Mouse (Mus musculus) liver, embryonic 15.5 days (tissue): ENCODE results near the gene Hcn1. TPM values are rescaled to one million over a fixed set of nuclear protein-coding genes. Genes with fewer than 3 reads are reported as not detected.

Experiments
- ATAC-seq: fragments of 200-750 bp; cut with Nextera tagmentation; 2 replicates; pipeline ENCODE4 v1.8.0; 2017; ENCODE audit warnings: moderate number of reproducible peaks, mild to moderate bottlenecking, moderate library complexity; ENCODE audit not compliant: insufficient read depth
- H3K27ac ChIP-seq: fragments of 300-500 bp; sonication (generic); replicated peaks from 2 replicates; pipeline ENCODE4 v1.5.1; 2015; ENCODE audit warnings: mild to moderate bottlenecking, inconsistent platforms
- H3K27me3 ChIP-seq: fragments of 300-500 bp; sonication (generic); 2 replicates; pipeline ENCODE4 v1.6.1; 2015; ENCODE audit warnings: mild to moderate bottlenecking, inconsistent platforms
- H3K36me3 ChIP-seq: fragments of 300-500 bp; sonication (generic); replicated peaks from 2 replicates; pipeline ENCODE4 v1.6.1; 2015; ENCODE audit warnings: moderate library complexity, mild to moderate bottlenecking, inconsistent platforms
- H3K4me1 ChIP-seq: fragments of 300-500 bp; sonication (generic); replicated peaks from 2 replicates; pipeline ENCODE4 v1.6.1; 2015; ENCODE audit warnings: inconsistent platforms
- H3K4me2 ChIP-seq: fragments of 300-500 bp; sonication (generic); 2 replicates; pipeline ENCODE4 v1.6.1; 2015; ENCODE audit warnings: moderate library complexity, mild to moderate bottlenecking, inconsistent platforms
- H3K4me3 ChIP-seq: fragments of 300-500 bp; sonication (generic); replicated peaks from 2 replicates; pipeline ENCODE4 v1.5.1; 2015; ENCODE audit warnings: mild to moderate bottlenecking, inconsistent platforms
- H3K9ac ChIP-seq: fragments of 300-500 bp; sonication (generic); 2 replicates; pipeline ENCODE4 v1.6.1; 2015; ENCODE audit warnings: moderate library complexity, mild to moderate bottlenecking, inconsistent platforms
- H3K9me3 ChIP-seq: fragments of 300-500 bp; sonication (generic); replicated peaks from 2 replicates; pipeline ENCODE4 v1.6.1; 2016; ENCODE audit warnings: inconsistent platforms
- WGBS: fragments of 180-500 bp; shearing (Covaris S2); methylation state at CpG from one replicate; pipeline ENCODE4 v1.1.7; 2015; ENCODE audit warnings: mixed read lengths; ENCODE audit not compliant: insufficient replicate concordance; 5-methylcytosine and 5-hydroxymethylcytosine counted together
- polyA plus RNA-seq: library from polyadenylated mRNA; unstranded; fragments of >200 nt; fragmentation: Nextera tagmentation; extraction: Ambion mirVana; gene quantifications from 2 replicates; pipeline ENCODE4 v1.2.1, GENCODE M21; 2015

The Hcn1 gene
- polyA plus RNA-seq, 1 experiment from 2014 or later, result 0.01 TPM

DNA sequence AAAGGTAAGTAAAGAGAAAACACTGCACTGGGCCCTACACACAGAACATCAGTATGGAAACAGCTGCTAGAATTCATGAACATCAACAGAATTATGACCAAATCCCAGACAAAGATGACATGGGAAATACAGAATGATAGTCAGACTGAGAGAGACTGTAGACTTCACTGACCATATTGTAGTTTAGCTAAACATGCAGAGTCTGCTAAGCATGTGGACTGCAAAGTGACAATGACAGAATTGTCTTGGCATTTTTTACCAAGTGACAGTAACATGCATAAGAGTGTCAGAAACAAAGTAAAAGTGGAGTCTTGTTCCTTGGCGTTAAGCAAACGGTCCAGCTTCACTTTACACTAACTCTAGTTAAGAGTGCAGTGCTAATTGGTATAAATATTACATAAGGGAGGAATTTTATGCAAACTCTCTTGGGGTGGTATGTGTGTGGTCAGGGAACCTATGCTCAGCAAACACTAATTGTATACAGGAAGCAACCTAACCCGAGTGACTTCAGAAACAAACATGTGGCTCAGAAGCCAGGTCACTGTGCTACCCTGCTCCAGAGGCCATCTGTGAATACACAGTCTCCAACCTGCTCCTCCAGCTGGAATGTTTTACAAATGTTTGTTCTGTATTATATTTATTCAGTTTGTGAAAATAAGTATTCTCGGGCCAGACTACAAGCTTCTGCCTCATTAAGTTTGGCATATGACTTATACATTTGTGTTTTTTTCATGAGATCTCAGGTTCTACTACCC is 278.5 kb downstream of the Hcn1 start:
- Histone ChIP-seq H3K27me3 (no peaks in the 10 kb centered on the region), H3K9ac (no peak overlapping the region), H3K36me3 (no peaks in the 10 kb centered on the region), H3K4me1 (no peaks in the 10 kb centered on the region), H3K4me3 (no peak overlapping the region), H3K9me3 (no peaks in the 10 kb centered on the region), H3K27ac (no peak overlapping the region), H3K4me2 (no peak overlapping the region)
- ATAC-seq, result no peak
- WGBS, result 58% methylated on average over 4 of the region's 4 CpGs

DNA sequence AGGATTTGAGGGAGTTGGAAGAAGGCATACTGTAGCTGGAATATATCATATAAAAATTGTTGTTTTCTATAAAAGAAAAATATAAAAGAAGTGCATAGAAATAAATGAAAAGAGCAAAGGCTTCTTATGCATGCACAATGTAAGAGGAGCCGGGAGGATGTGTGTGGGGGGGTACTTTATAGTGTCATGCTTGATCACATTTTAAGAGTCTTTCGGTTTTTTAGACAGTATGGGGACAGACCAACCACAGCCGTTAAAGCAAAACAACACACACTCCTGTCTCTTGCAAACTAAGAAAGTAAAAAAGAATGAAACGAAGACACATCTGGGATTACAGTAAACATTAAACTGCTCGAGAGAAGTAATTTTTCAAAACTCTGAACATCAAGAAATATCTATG is 290.0 kb downstream of the Hcn1 start:
- H3K9me3 ChIP-seq, result no peaks in the 10 kb centered on the region
- 48% methylated on average over 5 of the region's 5 CpGs for WGBS
- H3K27me3 ChIP-seq, result no peaks in the 10 kb centered on the region
- no peak overlapping the region for H3K4me2 ChIP-seq
- H3K4me1 ChIP-seq, result no peaks in the 10 kb centered on the region
- no peak overlapping the region for H3K4me3 ChIP-seq
- no peak for ATAC-seq
- no peak overlapping the region for H3K9ac ChIP-seq
- H3K36me3 ChIP-seq, result no peaks in the 10 kb centered on the region
- H3K27ac ChIP-seq, result no peak overlapping the region

DNA sequence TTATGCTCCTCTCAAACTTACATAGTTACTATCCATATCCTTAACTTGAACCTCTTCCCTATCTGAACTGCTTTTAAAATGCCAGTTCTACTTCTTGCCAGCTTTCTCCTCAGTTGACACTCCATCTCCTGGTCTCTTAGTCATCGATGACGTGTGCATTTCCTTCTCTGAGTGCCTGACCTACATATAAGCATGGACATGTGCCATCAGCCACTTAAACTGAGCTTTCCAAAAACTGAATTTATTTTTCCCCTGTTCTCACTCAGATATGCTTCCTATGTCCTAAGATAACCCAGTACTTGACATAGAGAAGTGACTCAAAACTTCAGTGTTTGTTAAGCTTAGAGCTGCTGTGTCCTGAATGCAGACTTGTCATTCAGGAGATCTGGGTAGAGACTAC is 295.9 kb downstream of the Hcn1 start:
- WGBS, result 42% methylated on average over 2 of the region's 2 CpGs
- Histone ChIP-seq H3K4me2 (no peak overlapping the region), H3K9me3 (no peaks in the 10 kb centered on the region), H3K9ac (no peak overlapping the region), H3K36me3 (no peaks in the 10 kb centered on the region), H3K4me3 (no peak overlapping the region), H3K27ac (no peak overlapping the region), H3K27me3 (no peaks in the 10 kb centered on the region), H3K4me1 (no peaks in the 10 kb centered on the region)
- no peak for ATAC-seq

GRCm38 (mm10) chr13:117907801-117908200 is 305.7 kb downstream of the Hcn1 start:
- Histone ChIP-seq H3K27me3 (no peaks in the 10 kb centered on the region), H3K4me1 (no peaks in the 10 kb centered on the region), H3K4me2 (no peak overlapping the region), H3K9me3 (no peaks in the 10 kb centered on the region), H3K36me3 (no peaks in the 10 kb centered on the region), H3K4me3 (no peak overlapping the region), H3K9ac (no peak overlapping the region), H3K27ac (no peak overlapping the region)
- WGBS, result 69% methylated on average over 3 of the region's 3 CpGs
- no peak for ATAC-seq

DNA sequence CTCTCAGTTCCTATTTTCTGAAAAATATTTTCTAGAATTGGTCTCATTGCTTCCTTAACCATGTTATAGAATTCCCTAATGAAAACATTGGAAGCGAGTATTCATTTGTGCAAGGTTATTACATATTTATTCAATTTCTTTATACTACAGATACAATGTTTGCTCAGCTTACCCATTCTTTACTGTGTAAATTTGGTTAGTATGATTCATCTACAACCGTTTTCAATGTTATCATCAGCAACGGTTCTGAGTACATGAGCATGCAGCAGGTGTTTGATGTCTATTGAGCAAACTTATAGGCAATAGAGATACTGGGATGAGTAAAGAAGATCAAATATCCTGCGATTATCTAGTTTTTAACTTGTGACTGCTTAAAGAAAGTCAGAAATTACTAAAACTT is 327.6 kb downstream of the Hcn1 start:
- ATAC-seq, result no peak
- Histone ChIP-seq H3K4me3 (no peak overlapping the region), H3K36me3 (no peaks in the 10 kb centered on the region), H3K27me3 (no peaks in the 10 kb centered on the region), H3K27ac (no peak overlapping the region), H3K4me1 (no peaks in the 10 kb centered on the region), H3K4me2 (no peak overlapping the region), H3K9ac (no peak overlapping the region), H3K9me3 (no peaks in the 10 kb centered on the region)
- 58% methylated on average over 4 of the region's 4 CpGs for WGBS

- no peak overlapping the region for H3K4me2 ChIP-seq
- ATAC-seq, result no peak
- 57% methylated on average over 2 of the region's 2 CpGs for WGBS
- no peaks in the 10 kb centered on the region for H3K36me3 ChIP-seq
- H3K27me3 ChIP-seq, result no peaks in the 10 kb centered on the region
- no peak overlapping the region for H3K27ac ChIP-seq
- no peaks in the 10 kb centered on the region for H3K4me1 ChIP-seq
- H3K4me3 ChIP-seq, result no peak overlapping the region
- H3K9ac ChIP-seq, result no peak overlapping the region
- no peaks in the 10 kb centered on the region for H3K9me3 ChIP-seq
Observed at GRCm38 (mm10) chr13:117931746-117932145, 329.6 kb downstream of the Hcn1 start.

DNA sequence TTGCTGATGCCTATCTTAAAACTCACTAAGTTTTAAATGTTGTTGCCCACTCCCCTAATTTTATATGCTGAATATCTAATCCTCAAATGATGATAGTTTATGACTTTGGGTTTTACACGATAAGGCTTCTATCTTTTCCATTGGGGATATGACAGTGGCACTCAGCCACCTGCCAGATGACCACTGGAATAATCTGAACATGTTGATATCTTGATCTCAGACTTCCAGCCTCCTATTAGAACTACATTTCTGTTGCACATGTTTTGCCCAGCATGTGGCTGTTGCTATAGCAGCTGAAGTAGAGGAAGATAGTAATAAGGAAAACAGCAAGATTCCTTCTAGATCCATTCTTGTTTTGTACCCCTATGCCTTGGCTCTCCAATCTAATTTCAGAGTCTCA is 336.6 kb downstream of the Hcn1 start:
- H3K27ac ChIP-seq, result no peak overlapping the region
- WGBS, result 57% methylated on average over 1 of the region's 1 CpGs
- no peaks in the 10 kb centered on the region for H3K36me3 ChIP-seq
- no peaks in the 10 kb centered on the region for H3K9me3 ChIP-seq
- H3K4me2 ChIP-seq, result no peak overlapping the region
- no peak overlapping the region for H3K4me3 ChIP-seq
- no peaks in the 10 kb centered on the region for H3K27me3 ChIP-seq
- H3K4me1 ChIP-seq, result no peaks in the 10 kb centered on the region
- no peak for ATAC-seq
- no peak overlapping the region for H3K9ac ChIP-seq

DNA sequence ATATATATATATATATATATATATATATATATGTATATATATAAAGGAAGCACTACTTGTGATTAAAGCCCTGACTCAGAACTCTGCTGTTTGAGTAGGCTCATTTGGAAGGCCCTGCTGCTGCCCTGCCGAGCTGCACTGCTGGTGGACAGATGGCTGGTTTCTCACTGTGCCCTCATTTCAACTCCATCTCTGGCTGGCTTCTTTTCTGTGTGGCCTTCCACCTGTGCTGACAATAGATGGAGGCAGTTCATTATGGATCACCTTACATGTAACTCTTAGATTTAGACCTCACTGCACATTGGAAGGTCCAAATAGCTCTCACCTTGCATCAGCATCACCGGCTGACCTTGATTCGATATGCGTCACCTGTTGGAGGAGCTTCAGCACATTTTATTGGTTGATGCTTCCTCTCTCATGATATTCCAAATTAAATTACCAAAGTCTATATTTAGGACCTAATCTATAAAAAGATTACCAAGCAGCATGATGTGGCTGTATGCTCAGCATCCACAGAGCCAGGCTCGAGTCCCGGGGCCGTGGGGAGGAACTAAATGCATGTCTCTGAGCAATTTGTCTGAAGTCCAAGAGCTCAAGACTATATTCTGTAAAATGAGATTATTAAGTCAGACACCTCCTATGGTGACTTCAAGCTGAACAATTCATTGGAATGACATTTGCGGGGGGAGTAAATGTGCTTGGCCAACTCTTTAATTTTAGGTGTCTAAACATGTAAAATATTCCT is 338.6 kb downstream of the Hcn1 start:
- no peak for ATAC-seq

DNA sequence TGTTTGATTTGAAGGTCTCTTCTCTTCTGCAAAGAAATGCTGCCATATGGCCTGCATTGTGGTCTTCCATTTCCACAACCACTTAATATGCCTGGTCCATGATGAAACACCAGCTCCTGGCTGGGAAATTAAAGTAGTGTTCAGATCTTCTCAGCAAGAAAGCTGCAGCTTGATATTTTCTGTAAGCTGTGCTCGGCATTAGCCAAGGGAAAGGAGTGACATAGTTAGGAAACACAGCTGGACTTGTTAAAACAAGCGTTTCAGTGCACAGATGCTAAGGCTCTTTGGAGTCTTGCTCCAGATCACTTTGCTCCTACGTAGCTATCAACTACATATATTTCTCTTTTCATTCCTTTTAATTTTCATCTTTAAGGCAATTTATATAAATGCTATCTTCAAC is 344.7 kb downstream of the Hcn1 start:
- H3K4me3 ChIP-seq, result no peak overlapping the region
- H3K9ac ChIP-seq, result no peak overlapping the region
- H3K27me3 ChIP-seq, result no peaks in the 10 kb centered on the region
- H3K27ac ChIP-seq, result no peak overlapping the region
- ATAC-seq, result no peak
- WGBS, result 48% methylated on average over 3 of the region's 3 CpGs
- H3K4me2 ChIP-seq, result no peak overlapping the region
- H3K9me3 ChIP-seq, result no peaks in the 10 kb centered on the region
- no peaks in the 10 kb centered on the region for H3K36me3 ChIP-seq
- no peaks in the 10 kb centered on the region for H3K4me1 ChIP-seq

More for the DNA sequence above, 338.6 kb downstream of the Hcn1 start:
- Histone ChIP-seq H3K4me3 (no peak overlapping the region), H3K4me1 (no peaks in the 10 kb centered on the region), H3K9ac (no peak overlapping the region), H3K27me3 (no peaks in the 10 kb centered on the region), H3K9me3 (no peaks in the 10 kb centered on the region), H3K4me2 (no peak overlapping the region), H3K36me3 (no peaks in the 10 kb centered on the region), H3K27ac (no peak overlapping the region)
- WGBS, result 73% methylated on average over 8 of the region's 8 CpGs

DNA sequence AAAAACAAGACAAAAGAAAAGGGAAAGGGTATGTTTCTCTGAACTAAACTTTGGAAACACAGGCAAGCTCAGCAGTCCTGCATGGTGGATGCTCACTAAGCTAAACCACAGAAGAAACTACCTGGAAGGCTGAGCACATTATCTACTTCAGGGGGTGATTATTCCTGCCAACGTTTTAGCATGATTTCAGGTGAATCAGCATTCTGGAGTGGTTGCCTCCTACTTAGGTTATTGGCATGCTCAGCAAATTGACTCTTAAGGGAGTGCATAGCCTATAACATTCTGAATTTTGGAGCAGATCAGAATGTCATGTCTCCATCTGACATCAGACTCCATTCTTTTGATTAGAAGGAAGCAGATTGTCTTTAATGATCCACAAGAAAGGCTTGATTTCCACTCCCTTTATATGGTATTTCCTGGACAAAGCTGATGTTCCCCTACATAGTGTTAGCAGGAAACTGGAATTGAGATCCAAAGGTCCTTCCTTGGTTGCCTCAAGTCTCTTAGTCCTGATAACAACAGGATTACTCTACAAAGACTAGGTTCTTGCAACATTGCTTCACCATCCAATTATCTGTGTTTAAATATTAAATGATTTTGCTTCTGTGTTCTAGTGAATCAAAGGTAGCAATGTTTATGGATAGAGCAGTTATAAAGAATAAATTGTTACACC is 345.7 kb downstream of the Hcn1 start:
- Histone ChIP-seq H3K36me3 (no peaks in the 10 kb centered on the region), H3K4me3 (no peak overlapping the region), H3K27ac (no peak overlapping the region), H3K9me3 (no peaks in the 10 kb centered on the region), H3K4me1 (no peaks in the 10 kb centered on the region), H3K9ac (no peak overlapping the region), H3K4me2 (no peak overlapping the region), H3K27me3 (no peaks in the 10 kb centered on the region)
- no peak for ATAC-seq
- 44% methylated on average over 1 of the region's 1 CpGs for WGBS
